Mouse (Mus musculus): ENCODE data around the gene Ruvbl2.

Ruvbl2 gene

DNA sequence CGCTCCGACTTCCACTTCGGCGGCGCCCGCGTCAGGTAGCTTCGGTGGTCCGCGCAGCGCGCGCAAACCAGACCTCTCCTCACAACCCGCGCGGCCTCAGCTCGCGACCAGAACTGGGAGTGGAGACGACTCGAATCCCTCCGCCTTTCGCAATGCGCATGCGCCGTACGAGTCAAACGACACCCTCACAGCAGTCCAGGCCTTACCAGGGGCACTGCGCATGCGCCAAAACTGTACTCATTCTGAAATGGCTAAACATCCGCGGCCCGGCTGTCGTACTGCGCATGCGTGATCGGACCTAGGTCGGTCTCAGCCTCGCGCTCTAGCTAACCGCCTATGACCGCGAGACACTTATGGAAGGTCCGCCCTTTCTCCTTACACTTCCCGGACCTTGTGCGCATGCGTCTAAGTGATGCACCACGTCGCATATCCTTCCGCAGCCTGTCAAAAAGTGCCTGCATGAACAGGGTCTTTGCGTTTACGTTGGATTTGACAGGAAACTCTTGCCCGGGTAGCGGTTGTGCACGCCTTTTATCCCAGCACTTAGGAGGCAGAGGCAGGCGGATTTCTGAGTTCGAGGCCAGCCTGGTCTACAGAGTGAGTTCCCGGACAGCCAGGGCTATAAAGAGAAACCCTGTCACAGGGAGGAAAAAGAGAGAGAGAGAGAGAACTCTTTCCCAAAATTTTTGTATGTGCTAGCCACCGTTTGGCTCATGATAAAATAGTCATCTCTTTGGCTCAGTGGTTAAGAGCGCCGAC is 42.1 kb downstream of the Ruvbl2 start, which contains the start of gene Snrnp70:
TSS of gene Snrnp70 (minus strand) at position 165 of the 759 bp plus-strand sequence.
- peak; percentile 100 for DNase-seq

- DNase-seq = no peak
Observed at GRCm38 (mm10) chr7:45395129-45395541, 42.8 kb downstream of the Ruvbl2 start.

DNA sequence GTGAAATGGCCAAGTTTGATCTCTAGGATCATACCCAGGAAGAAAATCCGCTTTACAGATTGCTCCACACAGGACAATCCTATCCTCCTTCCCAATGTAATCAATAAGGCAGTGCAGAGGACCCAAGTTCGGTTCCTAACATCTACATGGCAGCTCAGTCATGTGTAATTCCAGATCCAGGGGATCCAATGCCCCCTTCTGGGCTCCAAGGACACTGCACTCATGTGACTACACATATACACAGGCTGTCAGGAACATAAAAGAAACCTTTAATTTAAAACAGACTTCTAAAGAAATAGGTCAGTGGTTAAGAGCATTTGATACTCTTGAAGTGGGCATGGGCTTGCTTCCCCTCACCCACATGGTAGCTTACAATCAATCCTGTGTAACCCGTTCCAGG is 51.8 kb downstream of the Ruvbl2 start:
- no peak for DNase-seq

DNA sequence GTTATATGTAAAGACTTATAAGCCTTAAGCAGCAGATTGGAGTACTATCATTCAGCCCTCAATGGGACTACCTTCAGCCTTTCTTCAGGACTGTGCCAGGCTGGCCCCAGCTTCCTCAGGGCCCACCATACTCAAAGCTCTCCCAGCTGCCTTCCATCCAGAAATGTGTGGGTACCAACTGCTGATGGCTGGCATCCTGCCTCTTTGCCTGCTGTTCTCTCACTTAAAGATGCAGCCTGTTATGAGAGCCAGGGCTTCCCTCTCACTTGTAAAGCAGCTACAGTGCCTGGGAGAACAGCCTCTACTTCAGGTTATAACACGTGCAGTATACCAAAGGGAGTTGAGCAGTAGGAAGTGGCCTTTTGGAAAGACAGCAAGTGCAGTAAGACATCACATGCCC is 61.8 kb downstream of the Ruvbl2 start:
- no peak for DNase-seq

DNA sequence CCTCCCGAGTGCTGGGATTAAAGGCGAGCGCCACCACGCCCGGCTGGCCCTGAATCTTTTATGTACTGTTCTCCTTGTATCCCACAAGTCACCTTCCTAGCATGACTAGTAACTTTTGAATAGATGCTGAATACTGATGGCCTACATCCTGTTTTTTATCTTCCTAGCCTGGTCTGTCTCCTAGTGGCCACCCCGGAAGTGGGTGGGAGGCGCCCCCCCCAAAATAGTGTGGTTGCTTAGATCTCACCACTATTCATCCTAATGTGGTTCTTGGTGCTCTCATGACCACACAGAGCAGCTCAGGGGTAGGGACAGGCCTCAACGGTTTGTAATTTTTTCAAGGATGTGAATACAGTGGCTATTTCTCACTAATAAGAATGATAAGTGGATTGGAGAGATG is 63.3 kb downstream of the Ruvbl2 start:
- DNase-seq = no peak

- no peak for DNase-seq
Observed at GRCm38 (mm10) chr7:45372371-45372770, 65.5 kb downstream of the Ruvbl2 start.

Measured in thymus, adult 18-20 months (tissue).